Mouse (Mus musculus): ENCODE measurements around the gene Pla2g4e. TPM values are rescaled to one million over a fixed set of nuclear protein-coding genes. Genes with fewer than 3 reads are reported as not detected.

The Pla2g4e gene
- total and polyA plus RNA-seq, 2 experiments from 2014 or later: 1.6 to 2.9 TPM

GRCm38 (mm10) chr2:120207926-120208325 is 37.2 kb downstream of the Pla2g4e start:
- DNase-seq (ENCODE audit: low spot score): no peak
- TF ChIP-seq EP300 (IDR thresholded peaks at IDR 0.05; ENCODE audit: low read depth) (no peak), CTCF (IDR thresholded peaks at IDR 0.05; ENCODE audit: low read depth) (no peak)
- no peak overlapping the region for H3K27ac ChIP-seq (ENCODE audit: low read depth)
- H3K9ac ChIP-seq (replicated peaks; ENCODE audit: low read depth, low read length): no peak overlapping the region
- no peak for ATAC-seq (ENCODE audit: insufficient read depth, low read depth)
- H3K9me3 ChIP-seq (replicated peaks; ENCODE audit: control insufficient read depth, low read length): no peaks in the 10 kb centered on the region
- H3K36me3 ChIP-seq (replicated peaks; ENCODE audit: control insufficient read depth, insufficient read depth, low read length): no peaks in the 10 kb centered on the region
- whole genome bisulfite sequencing: 34% methylated on average over 7 of the region's 7 CpGs
- no peaks in the 10 kb centered on the region for H3K27me3 ChIP-seq (ENCODE audit: control insufficient read depth, insufficient read depth, low read length)
- H3K4me3 ChIP-seq (ENCODE audit: low read depth, low read length): no peak overlapping the region
- H3K4me2 ChIP-seq (ENCODE audit: low read depth, low read length): no peak overlapping the region
- no peaks in the 10 kb centered on the region for H3K4me1 ChIP-seq (ENCODE audit: control insufficient read depth, insufficient read depth)

DNA sequence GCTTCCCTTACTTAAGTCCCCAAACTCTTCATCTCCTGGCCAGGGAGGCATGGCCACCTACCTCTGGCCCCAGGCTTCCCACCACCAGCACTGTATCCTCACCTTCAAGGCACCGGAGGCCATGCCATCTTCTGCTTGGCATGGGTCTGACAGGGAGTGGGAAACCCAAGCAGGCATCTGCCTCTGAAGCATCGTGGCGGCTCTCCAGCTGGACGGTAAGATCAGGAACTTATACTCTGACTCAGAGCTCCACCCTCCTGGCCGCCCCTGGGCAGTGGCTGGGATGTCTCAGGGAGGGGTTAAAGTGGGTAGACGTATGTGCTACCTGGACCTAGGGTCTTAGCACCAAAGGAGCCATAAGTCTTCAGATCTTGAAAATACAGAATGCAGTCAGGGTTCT is 38.1 kb downstream of the Pla2g4e start:
- Histone ChIP-seq H3K4me3 (ENCODE audit: low read depth, low read length) (no peak overlapping the region), H3K36me3 (replicated peaks; ENCODE audit: control insufficient read depth, insufficient read depth, low read length) (no peaks in the 10 kb centered on the region), H3K4me2 (ENCODE audit: low read depth, low read length) (no peak overlapping the region), H3K27ac (ENCODE audit: low read depth) (no peak overlapping the region), H3K4me1 (ENCODE audit: control insufficient read depth, insufficient read depth) (no peaks in the 10 kb centered on the region), H3K9ac (replicated peaks; ENCODE audit: low read depth, low read length) (no peak overlapping the region), H3K9me3 (replicated peaks; ENCODE audit: control insufficient read depth, low read length) (no peaks in the 10 kb centered on the region), H3K27me3 (ENCODE audit: control insufficient read depth, insufficient read depth, low read length) (no peaks in the 10 kb centered on the region)
- no peak for ATAC-seq (ENCODE audit: insufficient read depth, low read depth)
- no peak for DNase-seq (ENCODE audit: low spot score)
- 62% methylated on average over 6 of the region's 6 CpGs for WGBS
- TF ChIP-seq EP300 (IDR thresholded peaks at IDR 0.05; ENCODE audit: low read depth) (no peak), CTCF (IDR thresholded peaks at IDR 0.05; ENCODE audit: low read depth) (no peak)

- ATAC-seq (ENCODE audit: insufficient read depth, low read depth) (peak; percentile 39; the same call in 1 of the 2 replicates), DNase-seq (ENCODE audit: low spot score) (peak; percentile 20)
- 0 out of 2 replicates have a peak overlapping the region, but pooled peaks have one; percentile 18 for H3K27ac ChIP-seq (ENCODE audit: low read depth)
Measured at GRCm38 (mm10) chr2:120203742-120204141, 41.4 kb downstream of the Pla2g4e start.

GRCm38 (mm10) chr2:120200077-120200476 is 45.1 kb downstream of the Pla2g4e start:
- 70% methylated on average over 7 of the region's 7 CpGs for WGBS
- TF ChIP-seq EP300 (IDR thresholded peaks at IDR 0.05; ENCODE audit: low read depth) (no peak), CTCF (IDR thresholded peaks at IDR 0.05; ENCODE audit: low read depth) (no peak)
- H3K9ac ChIP-seq (replicated peaks; ENCODE audit: low read depth, low read length): no peak overlapping the region

More at GRCm38 (mm10) chr2:120203742-120204141, 41.4 kb downstream of the Pla2g4e start:
- no peaks in the 10 kb centered on the region for H3K36me3 ChIP-seq (replicated peaks; ENCODE audit: control insufficient read depth, insufficient read depth, low read length)
- no peak overlapping the region for H3K4me3 ChIP-seq (ENCODE audit: low read depth, low read length)
- H3K27me3 ChIP-seq (ENCODE audit: control insufficient read depth, insufficient read depth, low read length): no peaks in the 10 kb centered on the region
- no peak overlapping the region for H3K9ac ChIP-seq (replicated peaks; ENCODE audit: low read depth, low read length)
- no peaks in the 10 kb centered on the region for H3K4me1 ChIP-seq (ENCODE audit: control insufficient read depth, insufficient read depth)
- H3K9me3 ChIP-seq (replicated peaks; ENCODE audit: control insufficient read depth, low read length): no peaks in the 10 kb centered on the region
- 40% methylated on average over 3 of the region's 3 CpGs for WGBS
- no peak overlapping the region for H3K4me2 ChIP-seq (ENCODE audit: low read depth, low read length)
- no peak for TF ChIP-seq EP300 (IDR thresholded peaks at IDR 0.05; ENCODE audit: low read depth)
- TF ChIP-seq CTCF (IDR thresholded peaks at IDR 0.05; ENCODE audit: low read depth): no peak

GRCm38 (mm10) chr2:120188174-120188573 is 57.0 kb downstream of the Pla2g4e start:
- DNase-seq (ENCODE audit: low spot score): no peak
- TF ChIP-seq CTCF (IDR thresholded peaks at IDR 0.05; ENCODE audit: low read depth) (no peak), EP300 (IDR thresholded peaks at IDR 0.05; ENCODE audit: low read depth) (no peak)
- no peaks in the 10 kb centered on the region for H3K4me1 ChIP-seq (ENCODE audit: control insufficient read depth, insufficient read depth)
- no peak overlapping the region for H3K9ac ChIP-seq (replicated peaks; ENCODE audit: low read depth, low read length)
- H3K4me3 ChIP-seq (ENCODE audit: low read depth, low read length): no peak overlapping the region
- H3K4me2 ChIP-seq (ENCODE audit: low read depth, low read length): no peak overlapping the region
- H3K27me3 ChIP-seq (ENCODE audit: control insufficient read depth, insufficient read depth, low read length): no peaks in the 10 kb centered on the region
- H3K9me3 ChIP-seq (replicated peaks; ENCODE audit: control insufficient read depth, low read length): peaks cover 11% of the 10 kb centered on the region; the same call in 1 of the 2 replicates
- no peak for ATAC-seq (ENCODE audit: insufficient read depth, low read depth)
- 0 out of 2 replicates have a peak, but pooled peaks cover 5% of the 10 kb centered on the region for H3K36me3 ChIP-seq (replicated peaks; ENCODE audit: control insufficient read depth, insufficient read depth, low read length)
- H3K27ac ChIP-seq (ENCODE audit: low read depth): no peak overlapping the region
- 81% methylated on average over 4 of the region's 4 CpGs for WGBS

More at GRCm38 (mm10) chr2:120200077-120200476, 45.1 kb downstream of the Pla2g4e start:
- H3K9me3 ChIP-seq (replicated peaks; ENCODE audit: control insufficient read depth, low read length): no peaks in the 10 kb centered on the region
- ATAC-seq (ENCODE audit: insufficient read depth, low read depth) (no peak), DNase-seq (ENCODE audit: low spot score) (no peak)
- H3K4me3 ChIP-seq (ENCODE audit: low read depth, low read length): no peak overlapping the region
- H3K27me3 ChIP-seq (ENCODE audit: control insufficient read depth, insufficient read depth, low read length): no peaks in the 10 kb centered on the region
- H3K4me2 ChIP-seq (ENCODE audit: low read depth, low read length): no peak overlapping the region
- no peaks in the 10 kb centered on the region for H3K36me3 ChIP-seq (replicated peaks; ENCODE audit: control insufficient read depth, insufficient read depth, low read length)
- no peaks in the 10 kb centered on the region for H3K4me1 ChIP-seq (ENCODE audit: control insufficient read depth, insufficient read depth)
- no peak overlapping the region for H3K27ac ChIP-seq (ENCODE audit: low read depth)

DNA sequence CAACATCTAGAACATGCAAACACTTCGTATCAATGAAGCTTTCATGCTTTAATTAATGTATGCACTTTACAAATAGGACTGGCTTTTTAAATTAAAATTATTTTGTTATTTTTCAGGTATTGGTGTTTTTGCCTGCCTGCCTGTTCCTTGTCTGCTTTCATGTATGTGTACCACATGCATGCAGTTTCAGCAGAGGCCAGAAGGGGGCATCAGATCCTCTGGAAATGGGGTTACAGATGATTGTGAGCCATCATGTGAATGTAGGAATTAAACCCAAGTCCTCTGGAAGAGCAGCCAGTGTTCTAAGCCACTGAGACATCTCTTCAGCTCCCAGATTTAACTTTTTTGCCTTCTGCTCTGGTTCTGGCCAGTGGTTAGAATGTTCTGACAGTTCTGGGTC is 57.6 kb downstream of the Pla2g4e start:
- DNase-seq (ENCODE audit: low spot score) (no peak), ATAC-seq (ENCODE audit: insufficient read depth, low read depth) (no peak)
- peaks cover 11% of the 10 kb centered on the region; the same call in 1 of the 2 replicates for H3K9me3 ChIP-seq (replicated peaks; ENCODE audit: control insufficient read depth, low read length)
- H3K36me3 ChIP-seq (replicated peaks; ENCODE audit: control insufficient read depth, insufficient read depth, low read length): 0 out of 2 replicates have a peak, but pooled peaks cover 5% of the 10 kb centered on the region
- no peak overlapping the region for H3K4me3 ChIP-seq (ENCODE audit: low read depth, low read length)
- TF ChIP-seq EP300 (IDR thresholded peaks at IDR 0.05; ENCODE audit: low read depth) (no peak), CTCF (IDR thresholded peaks at IDR 0.05; ENCODE audit: low read depth) (peak; percentile 27)
- WGBS: 94% methylated on average over 1 of the region's 1 CpGs
- H3K4me2 ChIP-seq (ENCODE audit: low read depth, low read length): no peak overlapping the region
- H3K9ac ChIP-seq (replicated peaks; ENCODE audit: low read depth, low read length): no peak overlapping the region
- no peak overlapping the region for H3K27ac ChIP-seq (ENCODE audit: low read depth)
- H3K4me1 ChIP-seq (ENCODE audit: control insufficient read depth, insufficient read depth): no peaks in the 10 kb centered on the region
- no peaks in the 10 kb centered on the region for H3K27me3 ChIP-seq (ENCODE audit: control insufficient read depth, insufficient read depth, low read length)
